Mouse (Mus musculus): ENCODE results near the gene Gdf3.

GRCm38 (mm10) chr6:122598436-122598835 lies 11.5 kb downstream of the Gdf3 start:
- TF ChIP-seq CTCF (IDR thresholded peaks at IDR 0.05; ENCODE audit: low read depth) = no peak
- TF ChIP-seq EP300 (optimal IDR thresholded peaks at IDR 0.05) = no peak
